Mouse (Mus musculus): ENCODE measurements around the gene Pcmt1.
A peak's percentile ranks its signal among the peaks of the same experiment; 100 is the strongest.

Gene Pcmt1

GRCm38 (mm10) chr10:7680731-7681301, at the start of gene Pcmt1, which contains the start of gene Lats1:
Pcmt1 (minus strand) TSS chr10:7681136.
Lats1 (plus strand) TSS chr10:7681214.
- DNase-seq (ENCODE audit: low read depth, low spot score): peak; percentile 89

- no peak for DNase-seq (ENCODE audit: low read depth, low spot score)
Observed at GRCm38 (mm10) chr10:7727011-7727410, 46.1 kb upstream of the Pcmt1 start.

- DNase-seq (ENCODE audit: low read depth, low spot score): no peak
Observed at GRCm38 (mm10) chr10:7726501-7726812, 45.5 kb upstream of the Pcmt1 start.

GRCm38 (mm10) chr10:7725751-7726500, 45.0 kb upstream of the Pcmt1 start, which contains the start of gene Katna1:
Katna1 (plus strand) TSS chr10:7726000.
- DNase-seq (ENCODE audit: low read depth, low spot score): peak; percentile 96

GRCm38 (mm10) chr10:7715056-7715455, 34.1 kb upstream of the Pcmt1 start:
- DNase-seq (ENCODE audit: low read depth, low spot score): no peak

- no peak for DNase-seq (ENCODE audit: low read depth, low spot score)
Observed at GRCm38 (mm10) chr10:7712506-7712905, 31.6 kb upstream of the Pcmt1 start.

- DNase-seq (ENCODE audit: low read depth, low spot score): no peak
Observed at GRCm38 (mm10) chr10:7710121-7710520, 29.2 kb upstream of the Pcmt1 start.

DNA sequence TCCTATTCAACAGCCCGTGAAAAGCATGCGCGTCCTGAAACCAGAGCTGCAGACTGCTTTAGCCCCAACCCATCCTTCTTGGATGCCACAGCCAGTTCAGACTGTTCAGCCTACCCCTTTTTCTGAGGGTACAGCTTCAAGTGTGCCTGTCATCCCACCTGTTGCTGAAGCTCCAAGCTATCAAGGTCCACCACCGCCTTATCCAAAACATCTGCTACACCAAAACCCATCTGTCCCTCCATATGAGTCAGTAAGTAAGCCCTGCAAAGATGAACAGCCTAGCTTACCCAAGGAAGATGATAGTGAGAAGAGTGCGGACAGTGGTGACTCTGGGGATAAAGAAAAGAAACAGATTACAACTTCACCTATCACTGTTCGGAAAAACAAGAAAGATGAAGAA, 21.6 kb upstream of the Pcmt1 start:
- DNase-seq (ENCODE audit: low read depth, low spot score): peak; percentile 54

- DNase-seq (ENCODE audit: low read depth, low spot score): no peak
Observed at GRCm38 (mm10) chr10:7700120-7700519, 19.2 kb upstream of the Pcmt1 start.

- no peak for DNase-seq (ENCODE audit: low read depth, low spot score)
Observed at GRCm38 (mm10) chr10:7695286-7695685, 14.3 kb upstream of the Pcmt1 start.

DNA sequence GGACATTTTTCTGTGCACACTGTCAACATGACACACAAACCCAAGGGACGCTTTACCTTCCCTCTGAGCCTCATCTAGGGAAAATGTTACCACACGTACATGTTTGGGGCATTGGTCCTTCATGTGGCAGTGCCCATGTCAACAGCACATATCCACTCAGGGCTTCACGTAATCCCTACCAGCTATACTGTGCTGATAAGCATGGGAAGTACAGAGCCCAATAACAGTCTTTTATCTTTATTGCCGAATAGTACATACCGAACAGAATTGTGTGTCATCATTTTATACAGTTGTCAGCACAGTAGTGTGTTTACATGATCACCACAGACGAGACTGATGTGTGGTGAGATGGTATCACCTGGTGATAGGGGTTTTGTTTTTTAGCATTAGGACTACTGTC, 6.0 kb upstream of the Pcmt1 start:
- no peak for DNase-seq (ENCODE audit: low read depth, low spot score)

DNA sequence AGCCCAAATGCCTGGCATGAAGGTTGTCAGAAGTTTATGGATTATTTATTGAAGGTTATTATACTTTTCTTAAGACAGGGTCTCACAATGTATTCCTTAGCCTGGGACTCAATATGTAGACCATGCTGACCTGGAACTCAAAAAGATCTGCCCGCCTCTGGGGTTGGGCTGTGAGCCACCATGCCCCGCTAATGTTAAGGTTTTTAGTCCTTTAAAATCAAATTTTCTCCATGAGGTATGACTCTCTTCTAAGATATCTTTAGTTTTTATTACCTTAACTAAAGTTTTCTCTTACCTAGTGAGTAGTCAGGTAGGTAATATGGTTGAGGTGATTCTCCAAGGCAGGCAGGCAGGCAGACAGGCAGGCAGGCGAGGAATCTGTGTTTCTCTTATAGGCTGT, 1.3 kb upstream of the Pcmt1 start:
- DNase-seq (ENCODE audit: low read depth, low spot score): no peak

- peak; percentile 82 for DNase-seq (ENCODE audit: low read depth, low spot score)
Observed at GRCm38 (mm10) chr10:7681343-7682025, 548 bp upstream of the Pcmt1 start.

GRCm38 (mm10) chr10:7673673-7674072, 7.3 kb downstream of the Pcmt1 start:
- DNase-seq (ENCODE audit: low read depth, low spot score): peak; percentile 55

- peak; percentile 97 for DNase-seq (ENCODE audit: low read depth, low spot score)
Observed at GRCm38 (mm10) chr10:7667342-7667802, 13.6 kb downstream of the Pcmt1 start, which contains the start of gene Nup43. Nup43 (plus strand) TSS chr10:7667503.

GRCm38 (mm10) chr10:7664889-7665288, 16.0 kb downstream of the Pcmt1 start:
- no peak for DNase-seq (ENCODE audit: low read depth, low spot score)

GRCm38 (mm10) chr10:7664027-7664526, 16.9 kb downstream of the Pcmt1 start:
- no peak for DNase-seq (ENCODE audit: low read depth, low spot score)

- DNase-seq (ENCODE audit: low read depth, low spot score): peak; percentile 97
Observed at GRCm38 (mm10) chr10:7663159-7664026, 17.5 kb downstream of the Pcmt1 start.

DNA sequence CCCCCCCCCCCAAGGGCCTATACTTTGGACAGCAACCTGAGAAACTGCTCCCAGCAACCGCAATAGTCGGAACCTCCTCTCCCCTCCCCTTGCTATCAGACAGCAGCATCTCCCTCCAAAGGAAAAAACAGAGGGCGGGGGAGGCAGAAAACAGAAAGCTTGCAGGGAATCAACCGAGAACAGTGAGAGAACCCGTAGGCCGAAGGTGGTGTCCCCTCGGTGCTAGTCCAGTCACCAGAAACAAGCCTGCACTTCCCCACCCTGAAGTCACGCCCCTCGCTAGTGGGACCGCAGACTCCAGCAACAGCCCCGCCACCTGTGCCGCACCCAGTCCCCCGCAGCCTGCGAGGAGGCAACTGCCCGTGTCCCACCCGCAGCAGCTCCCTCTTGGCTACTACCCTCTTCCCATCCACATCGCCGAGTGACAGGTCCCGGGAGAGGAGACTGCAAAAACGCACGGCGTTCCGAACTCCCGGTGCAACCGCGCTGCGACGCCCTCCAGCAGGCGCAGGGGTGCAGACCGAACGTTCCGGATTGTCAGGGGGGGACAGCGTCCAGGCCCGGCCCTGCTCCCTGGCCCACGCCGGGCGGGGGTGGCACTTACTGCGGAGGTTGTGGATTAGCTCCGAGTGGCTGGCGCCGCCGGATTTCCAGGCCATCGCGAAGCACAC, 18.3 kb downstream of the Pcmt1 start:
- DNase-seq (ENCODE audit: low read depth, low spot score): peak; percentile 81

- no peak for DNase-seq (ENCODE audit: low read depth, low spot score)
Observed at GRCm38 (mm10) chr10:7651057-7651456, 29.9 kb downstream of the Pcmt1 start.

DNA sequence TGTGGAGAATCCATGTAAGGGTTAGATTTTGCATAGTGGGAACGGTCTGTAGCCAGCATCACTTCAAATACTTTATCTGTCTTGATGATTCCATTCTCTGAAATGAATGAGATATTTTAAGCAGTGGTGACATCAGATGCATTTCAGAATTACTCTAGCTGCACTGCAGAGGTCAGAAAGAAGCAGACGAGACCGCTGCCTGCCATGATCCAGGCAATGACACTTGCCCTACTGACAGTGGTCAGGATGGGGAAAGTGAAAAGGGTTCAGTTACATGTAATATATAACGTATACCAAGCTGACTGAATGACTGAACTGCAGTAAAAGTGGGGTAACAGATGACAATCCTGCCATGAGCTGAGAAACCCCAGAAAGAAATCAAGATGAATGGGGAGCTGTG, 31.9 kb downstream of the Pcmt1 start:
- no peak for DNase-seq (ENCODE audit: low read depth, low spot score)
